Mouse (Mus musculus) gastrocnemius, postnatal 14 days (tissue): Measurements from ENCODE around the gene Retn. TPM values are rescaled to one million over a fixed set of nuclear protein-coding genes. Genes with fewer than 3 reads are reported as not detected.

Experiments
- DNase-seq: peaks from one replicate; pipeline ENCODE4 v3.0.0; 2021; ENCODE audit warnings: mixed read lengths
- intact Hi-C: fragments of 180-260 bp; cut with DNase I; formaldehyde crosslinking; loops from one replicate; pipeline ENCODE4 v1.15.1; 2025; ENCODE audit warnings: low total_unique reads
- total RNA-seq, 2 experiments: library from RNA; stranded (reverse); gene quantifications; 2 replicates each; pipeline ENCODE4 v1.2.3; 2021

The Retn gene
- total RNA-seq, 2 experiments from 2014 or later: 1.2 TPM; not detected in 1

GRCm38 (mm10) chr8:3654726-3655508 lies 653 bp upstream of the Retn start:
- no peak for DNase-seq
- intact Hi-C loops: no loop called here

DNA sequence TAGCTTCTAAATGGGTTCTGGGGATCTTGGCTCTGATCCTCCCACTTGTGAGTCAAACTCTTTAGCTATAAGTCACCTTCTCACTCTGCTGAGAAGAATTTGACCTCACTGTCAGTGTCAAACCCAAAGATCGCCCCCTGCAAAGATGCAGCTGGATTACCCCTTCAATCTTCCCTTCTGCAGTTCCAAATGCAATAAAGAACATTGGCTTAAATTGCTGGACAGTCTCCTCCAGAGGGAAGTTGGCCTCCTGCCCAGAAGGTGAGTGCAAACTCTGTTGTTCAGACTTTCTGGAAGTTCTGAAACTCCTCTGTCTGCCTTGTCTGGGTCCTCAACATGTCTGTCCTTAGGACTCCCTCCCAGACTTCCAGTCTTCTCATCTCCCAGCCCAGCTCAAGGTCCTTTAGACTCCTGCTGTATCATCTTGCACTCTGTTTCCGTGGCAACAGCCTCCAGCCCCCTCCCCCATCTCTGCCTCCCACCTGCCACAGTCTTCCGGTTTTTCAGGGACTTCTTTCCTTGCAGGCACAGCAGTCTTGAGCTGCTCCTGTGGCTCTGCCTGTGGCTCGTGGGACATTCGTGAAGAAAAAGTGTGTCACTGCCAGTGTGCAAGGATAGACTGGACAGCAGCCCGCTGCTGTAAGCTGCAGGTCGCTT lies 1.3 kb downstream of the Retn start:
- intact Hi-C loops: no loop called here

GRCm38 (mm10) chr8:3660889-3661288 lies 5.3 kb downstream of the Retn start:
- no peak for DNase-seq
- intact Hi-C loops: no loop called here

More for the DNA sequence above, 1.3 kb downstream of the Retn start:
- DNase-seq: no peak

DNA sequence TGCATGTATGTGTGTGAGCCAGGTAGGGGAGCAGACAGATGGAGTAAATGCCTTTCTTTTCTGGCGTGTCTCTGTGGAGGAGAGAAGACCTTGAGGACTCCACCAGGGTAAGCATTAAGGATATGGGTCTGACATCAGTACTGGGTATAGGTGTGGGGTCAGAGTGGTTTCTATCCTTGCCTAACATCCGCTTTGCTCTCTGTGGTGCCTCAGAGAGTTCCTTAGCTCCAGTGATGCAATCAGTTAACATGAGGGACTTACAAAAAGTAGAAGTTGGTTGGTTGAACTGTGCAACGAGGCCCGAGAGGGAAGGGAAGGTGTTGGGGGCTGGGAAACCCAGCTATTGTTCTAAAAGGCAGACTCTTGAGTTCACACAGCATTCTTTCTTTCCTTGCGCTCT lies 8.8 kb downstream of the Retn start:
- intact Hi-C loops: no loop called here
- DNase-seq: no peak

- intact Hi-C loops: no loop called here
- no peak for DNase-seq
Observed at GRCm38 (mm10) chr8:3665507-3665906, 9.9 kb downstream of the Retn start, which contains the start of gene Mcemp1. Gene Mcemp1 (plus strand): TSS chr8:3665754.

- intact Hi-C loops: loop anchor here (10.0 kb wide), 2 partner anchors 46 to 316 kb away; partner anchors contain the start of genes A430078G23Rik, Pcp2, Pet100 and Xab2
Observed at GRCm38 (mm10) chr8:3670388-3670787, 14.8 kb downstream of the Retn start.

DNA sequence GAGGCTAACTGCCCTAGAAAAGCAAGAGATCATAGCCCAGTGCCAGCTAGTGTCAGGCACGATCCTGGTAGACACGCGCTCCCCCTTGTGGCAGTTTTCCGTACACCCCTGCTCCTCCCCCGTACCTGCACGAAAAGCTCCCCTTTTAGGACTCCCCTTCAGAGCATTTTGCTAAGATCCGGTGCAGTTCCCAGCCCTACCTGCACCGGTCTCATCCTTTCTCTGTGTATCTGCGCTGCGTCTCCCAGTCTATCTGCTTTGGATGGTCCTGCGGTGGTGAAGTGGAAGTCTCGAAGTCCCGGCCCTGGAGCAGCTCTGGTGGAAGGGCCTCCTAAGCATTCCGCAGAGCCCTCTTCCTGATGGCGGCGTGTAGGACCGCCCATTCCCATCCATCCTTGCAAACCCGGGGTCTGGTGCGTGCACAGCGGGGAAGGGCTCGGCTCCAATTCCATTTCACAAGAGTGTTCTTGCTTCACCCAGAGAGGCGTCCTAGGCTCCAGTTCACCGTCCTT lies 16.5 kb downstream of the Retn start, which contains the start of gene Fcor:
Fcor (minus strand) TSS at position 383 of the 512 bp plus-strand sequence.
- intact Hi-C loops: loop anchor here (2.0 to 10.0 kb wide), 3 partner anchors 47 to 317 kb away; partner anchors contain the start of genes A430078G23Rik, Pcp2, Pet100 and Xab2

More at GRCm38 (mm10) chr8:3670388-3670787, 14.8 kb downstream of the Retn start:
- no peak for DNase-seq

GRCm38 (mm10) chr8:3674671-3675070 lies 19.1 kb downstream of the Retn start:
- intact Hi-C loops: loop anchor here (10.0 kb wide), 2 partner anchors 50 to 320 kb away; partner anchors contain the start of genes A430078G23Rik, Pcp2, Pet100 and Xab2
- no peak for DNase-seq

More for the DNA sequence above, 16.5 kb downstream of the Retn start, which contains the start of gene Fcor:
- peak; percentile 76 for DNase-seq

DNA sequence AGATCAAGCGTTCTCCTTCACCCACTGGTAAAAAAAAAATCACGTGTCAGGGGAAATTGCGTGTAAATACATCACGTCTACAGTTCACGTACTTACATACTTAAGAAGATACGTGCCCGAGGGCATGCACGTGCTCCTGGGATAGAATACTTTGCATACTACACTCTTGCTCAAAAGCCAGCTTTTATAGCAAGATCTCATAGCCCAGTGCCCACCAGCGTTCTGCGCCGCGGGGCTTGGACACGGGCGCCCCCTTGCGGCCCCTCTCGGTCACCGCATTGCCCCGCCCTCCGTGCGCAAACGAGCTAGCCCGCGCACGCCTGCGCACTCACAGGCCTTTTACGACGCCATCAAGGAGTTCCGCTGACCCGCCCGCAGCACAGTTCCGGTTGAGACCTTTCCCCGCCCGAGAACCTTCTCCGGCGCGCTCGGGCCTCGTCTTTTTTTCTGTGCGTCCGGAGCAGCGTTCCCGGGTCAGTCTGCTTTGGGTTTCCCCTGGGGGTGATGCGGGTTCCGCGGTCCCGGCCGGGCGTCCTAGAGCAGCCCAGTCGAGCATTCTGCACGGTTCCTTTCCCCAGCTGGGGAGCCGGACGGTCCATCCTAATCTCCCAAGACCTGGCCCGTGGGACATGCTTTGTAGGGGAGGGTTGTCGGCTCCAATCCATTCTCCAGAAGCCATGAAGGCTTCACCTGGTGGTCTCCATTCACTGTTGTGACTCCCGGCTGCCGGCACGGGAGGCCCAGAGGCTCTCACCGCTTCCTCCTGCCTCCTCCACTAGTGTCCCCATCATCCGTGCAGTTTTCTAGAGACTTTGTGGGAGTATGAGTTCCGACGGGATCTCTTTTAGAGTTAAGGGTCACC lies 20.8 kb downstream of the Retn start, which contains the start of gene Trappc5:
Trappc5 (plus strand) TSS at position 169 of the 862 bp plus-strand sequence.
- intact Hi-C loops: loop anchor here (10.0 kb wide), 2 partner anchors 52 to 322 kb away; partner anchors contain the start of genes A430078G23Rik, Pcp2, Pet100 and Xab2
- DNase-seq: peak; percentile 93

- DNase-seq: no peak
- intact Hi-C loops: loop anchor here (10.0 kb wide), 2 partner anchors 52 to 322 kb away; partner anchors contain the start of genes A430078G23Rik, Pcp2, Pet100 and Xab2
Observed at GRCm38 (mm10) chr8:3676993-3677579, 21.5 kb downstream of the Retn start.

- intact Hi-C loops: loop anchor here (10.0 kb wide), 2 partner anchors 54 to 324 kb away; partner anchors contain the start of genes A430078G23Rik, Pcp2, Pet100 and Xab2
- DNase-seq: no peak
Observed at GRCm38 (mm10) chr8:3678831-3679230, 23.3 kb downstream of the Retn start.

- no peak for DNase-seq
- intact Hi-C loops: loop anchor here (10.0 kb wide), 2 partner anchors 54 to 324 kb away; partner anchors contain the start of genes A430078G23Rik, Pcp2, Pet100 and Xab2
Observed at GRCm38 (mm10) chr8:3679236-3679635, 23.7 kb downstream of the Retn start.

DNA sequence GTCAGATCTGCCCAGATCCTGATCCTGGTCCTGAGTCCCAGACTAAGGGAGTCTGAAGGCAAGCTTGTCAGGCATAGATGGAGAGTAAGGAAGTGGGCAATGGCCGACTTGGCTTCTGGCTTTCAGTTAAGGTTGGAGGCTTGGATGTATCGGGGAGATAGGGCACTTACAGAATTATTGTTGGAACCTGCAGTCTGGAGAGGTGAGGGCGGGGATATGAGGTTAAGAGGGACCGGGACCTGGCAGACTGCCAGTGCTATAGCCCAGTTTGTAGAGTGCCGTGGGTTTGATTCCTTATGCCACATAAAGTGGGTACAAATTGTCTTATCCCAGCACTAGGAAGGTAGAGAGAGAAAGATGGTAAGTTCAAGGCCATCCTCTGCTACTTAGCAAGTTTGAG lies 24.1 kb downstream of the Retn start:
- DNase-seq: no peak
- intact Hi-C loops: loop anchor here (10.0 kb wide), 2 partner anchors 55 to 325 kb away; partner anchors contain the start of genes A430078G23Rik, Pcp2, Pet100 and Xab2

DNA sequence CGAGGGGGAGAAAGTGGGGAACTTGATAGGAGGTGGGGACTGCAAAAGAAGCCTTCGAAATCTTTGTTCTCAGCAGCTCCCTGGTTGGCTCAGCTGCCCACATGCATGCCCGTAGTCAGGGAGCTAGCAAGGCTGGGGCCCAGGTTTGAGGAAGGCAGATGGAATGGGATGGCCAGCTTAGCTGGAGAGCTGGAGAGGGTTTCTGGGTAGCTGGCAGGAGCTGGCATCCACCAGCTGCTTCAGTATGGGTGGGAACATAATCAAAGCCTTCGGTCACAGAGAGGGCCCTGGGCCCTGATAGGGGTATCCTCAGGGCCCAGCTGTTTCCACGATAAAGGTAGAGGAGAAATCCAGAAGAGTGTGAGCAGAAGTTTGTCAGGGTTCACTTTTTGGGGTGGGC lies 26.9 kb downstream of the Retn start:
- no peak for DNase-seq
- intact Hi-C loops: no loop called here

DNA sequence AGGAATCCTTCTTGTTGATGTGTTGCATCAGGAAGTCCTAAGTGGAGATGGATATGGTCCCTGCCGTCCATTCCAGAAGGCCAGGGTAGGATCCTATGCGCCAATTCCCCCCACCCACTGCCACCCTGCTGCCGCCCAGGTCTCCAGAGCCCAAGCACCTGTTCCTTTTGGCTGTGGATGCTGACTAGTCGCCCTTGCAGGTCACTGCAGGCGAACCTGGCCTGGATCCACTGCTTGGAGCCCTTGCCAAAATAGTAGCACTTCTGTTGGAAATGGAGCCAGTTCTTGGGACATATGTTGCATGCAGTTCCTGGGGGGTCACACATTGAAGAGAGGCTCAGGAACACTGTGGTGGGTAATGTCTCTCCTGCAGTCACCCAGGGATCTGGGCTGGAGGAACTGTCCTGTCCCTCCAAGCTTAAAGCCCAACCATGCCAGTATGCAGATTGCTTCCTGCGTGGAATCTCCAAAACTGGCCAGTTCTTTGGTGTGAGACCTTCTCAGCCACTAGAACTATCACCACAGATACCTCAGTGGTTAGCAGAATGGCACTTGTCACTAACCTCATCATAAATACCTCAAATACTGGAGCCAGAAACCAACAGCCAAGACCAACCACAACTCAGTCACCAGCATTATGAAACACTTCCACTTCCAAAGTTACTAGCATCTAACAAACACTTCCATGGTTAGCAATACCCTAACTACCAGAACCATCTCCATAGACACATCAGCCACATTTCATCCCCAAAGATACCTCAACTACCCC lies 28.0 kb downstream of the Retn start:
- intact Hi-C loops: no loop called here
- DNase-seq: peak; percentile 61

DNA sequence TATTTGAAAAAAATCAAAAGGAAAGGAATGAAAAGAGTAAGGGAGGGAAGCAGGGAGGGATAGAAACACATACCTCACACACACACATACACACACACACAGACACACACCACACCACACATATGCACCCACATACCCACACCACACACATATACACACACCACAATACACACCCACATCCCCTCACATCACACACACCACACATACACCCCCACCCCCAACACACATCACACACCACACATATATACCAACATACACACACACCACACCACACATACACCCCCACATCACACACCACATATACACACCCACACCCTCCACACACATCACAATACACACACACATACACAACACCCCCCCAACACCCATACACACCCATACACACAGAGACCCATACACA lies 29.0 kb downstream of the Retn start:
- DNase-seq: no peak
- intact Hi-C loops: no loop called here

- intact Hi-C loops: no loop called here
Observed at GRCm38 (mm10) chr8:3685422-3685821, 29.9 kb downstream of the Retn start.

More at GRCm38 (mm10) chr8:3685422-3685821, 29.9 kb downstream of the Retn start:
- no peak for DNase-seq
